Mouse (Mus musculus): ENCODE measurements at regions not wholly inside any gene's neighbourhood (a gene's known extent, or its start where the extent isn't known, plus 50 kb on each side); places are given as distances from the start of the nearest gene placed in this dataset.

DNA sequence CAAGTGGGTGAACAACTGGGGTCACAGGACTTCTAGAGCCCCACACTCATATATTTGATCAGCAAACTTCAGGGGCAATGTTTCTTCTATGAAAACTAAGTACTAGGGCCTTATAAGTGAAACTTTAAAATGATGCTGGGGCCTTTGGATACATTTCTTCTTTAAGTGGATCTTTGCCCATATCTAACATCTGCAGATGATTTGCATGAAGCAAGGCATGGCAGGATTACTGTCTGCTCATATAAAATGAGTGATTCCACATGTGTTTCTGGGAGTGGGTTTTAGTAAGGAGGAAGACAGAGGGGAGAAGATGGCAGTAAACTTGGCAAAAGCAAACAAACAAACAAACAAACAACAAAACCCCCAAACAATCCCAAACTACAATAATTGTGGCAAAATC, 405.0 kb downstream of the Gm21750 start:
- H3K27ac ChIP-seq (ENCODE audit: control insufficient read depth, low read depth, low read length), result no peak overlapping the region
- H3K4me3 ChIP-seq (ENCODE audit: control insufficient read depth in 1 of 2, insufficient read depth in 1 of 2, low read depth in 2 of 2, low read length in 2 of 2), result no peak overlapping the region
- no peaks in the 10 kb centered on the region for H3K79me2 ChIP-seq (ENCODE audit: control insufficient read depth, insufficient read depth, low read length, poor library complexity)
- H3K36me3 ChIP-seq (ENCODE audit: control insufficient read depth in 1 of 2, insufficient read depth in 2 of 2, low read length in 2 of 2), result no peaks in the 10 kb centered on the region
- DNase-seq (ENCODE audit: low read depth, low spot score), result no peak
- H3K27me3 ChIP-seq (ENCODE audit: control insufficient read depth in 1 of 2, insufficient read depth in 2 of 2, low read length in 2 of 2), result no peaks in the 10 kb centered on the region
- TF ChIP-seq EP300 (IDR thresholded peaks at IDR 0.05; ENCODE audit: low read depth in 1 of 2, low read length in 2 of 2) (no peak), USF2 (IDR thresholded peaks at IDR 0.05; ENCODE audit: borderline replicate concordance in 1 of 2, insufficient read depth in 1 of 2, low read depth in 1 of 2, low read length in 2 of 2) (no peak), MYB (IDR thresholded peaks at IDR 0.05; ENCODE audit: low read depth, low read length) (no peak), RAD21 (IDR thresholded peaks at IDR 0.05; ENCODE audit: low read depth, low read length) (no peak), MXI1 (IDR thresholded peaks at IDR 0.05; ENCODE audit: low read depth, low read length) (no peak), CTCF (IDR thresholded peaks at IDR 0.05 in 2 of 3, conservative IDR thresholded peaks at IDR 0.05 in 1 of 3; ENCODE audit: control insufficient read depth in 1 of 3, insufficient read depth in 1 of 3, low read depth in 2 of 3, low read length in 3 of 3, poor library complexity in 1 of 3, severe bottlenecking in 1 of 3) (no peak), KAT2A (conservative IDR thresholded peaks at IDR 0.05; ENCODE audit: low read depth, low read length) (no peak)
- no peak overlapping the region for H3K9ac ChIP-seq (ENCODE audit: control insufficient read depth, low read depth, low read length, poor library complexity, severe bottlenecking)
- no peaks in the 10 kb centered on the region for H3K4me1 ChIP-seq (ENCODE audit: control insufficient read depth in 1 of 2, insufficient read depth in 2 of 2, low read length in 2 of 2)
- no peaks in the 10 kb centered on the region for H3K9me3 ChIP-seq (replicated peaks; ENCODE audit: insufficient read depth, low read length)

DNA sequence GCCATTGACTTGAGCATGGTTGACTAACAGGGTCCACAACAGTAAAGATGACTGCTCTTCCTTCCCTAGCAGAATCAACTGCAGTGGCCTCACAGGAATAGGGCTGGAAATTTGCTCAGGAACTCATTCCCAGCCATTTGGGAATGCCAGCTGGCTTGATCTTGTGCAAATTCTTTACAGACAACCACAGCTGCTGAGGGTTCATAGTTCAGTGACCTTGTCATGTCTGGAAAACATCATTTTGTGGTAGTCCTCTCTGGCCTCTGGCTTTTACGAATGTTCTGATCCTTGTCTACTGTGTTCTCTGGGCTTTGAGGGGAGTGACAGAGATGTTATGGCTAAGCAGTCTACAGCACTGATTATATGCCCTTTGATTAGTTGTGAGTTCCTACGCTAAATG, 432.0 kb downstream of the Gm21750 start:
- Histone ChIP-seq H3K36me3 (ENCODE audit: control insufficient read depth in 1 of 2, insufficient read depth in 2 of 2, low read length in 2 of 2) (no peaks in the 10 kb centered on the region), H3K79me2 (ENCODE audit: control insufficient read depth, insufficient read depth, low read length, poor library complexity) (no peaks in the 10 kb centered on the region), H3K4me3 (ENCODE audit: control insufficient read depth in 1 of 2, insufficient read depth in 1 of 2, low read depth in 2 of 2, low read length in 2 of 2) (no peak overlapping the region), H3K4me1 (ENCODE audit: control insufficient read depth in 1 of 2, insufficient read depth in 2 of 2, low read length in 2 of 2) (no peaks in the 10 kb centered on the region), H3K9me3 (replicated peaks; ENCODE audit: insufficient read depth, low read length) (no peaks in the 10 kb centered on the region), H3K9ac (ENCODE audit: control insufficient read depth, low read depth, low read length, poor library complexity, severe bottlenecking) (no peak overlapping the region), H3K27ac (ENCODE audit: control insufficient read depth, low read depth, low read length) (no peak overlapping the region), H3K27me3 (ENCODE audit: control insufficient read depth in 1 of 2, insufficient read depth in 2 of 2, low read length in 2 of 2) (no peaks in the 10 kb centered on the region)
- DNase-seq (ENCODE audit: low read depth, low spot score), result no peak
- no peak for TF ChIP-seq MAZ (IDR thresholded peaks at IDR 0.05; ENCODE audit: low read depth, low read length)
- no peak for TF ChIP-seq POLR2AphosphoS5 (IDR thresholded peaks at IDR 0.05; ENCODE audit: borderline replicate concordance, low read depth, low read length)
- no peak for TF ChIP-seq ELF1 (IDR thresholded peaks at IDR 0.05; ENCODE audit: low read depth, low read length)
- no peak for TF ChIP-seq TAL1 (IDR thresholded peaks at IDR 0.05; ENCODE audit: low read length)
- TF ChIP-seq MYC (IDR thresholded peaks at IDR 0.05; ENCODE audit: low read depth, low read length), result no peak
- no peak for TF ChIP-seq ZNF384 (IDR thresholded peaks at IDR 0.05; ENCODE audit: low read depth, low read length)
- no peak for TF ChIP-seq GATA1 (IDR thresholded peaks at IDR 0.05; ENCODE audit: low read depth, low read length)

DNA sequence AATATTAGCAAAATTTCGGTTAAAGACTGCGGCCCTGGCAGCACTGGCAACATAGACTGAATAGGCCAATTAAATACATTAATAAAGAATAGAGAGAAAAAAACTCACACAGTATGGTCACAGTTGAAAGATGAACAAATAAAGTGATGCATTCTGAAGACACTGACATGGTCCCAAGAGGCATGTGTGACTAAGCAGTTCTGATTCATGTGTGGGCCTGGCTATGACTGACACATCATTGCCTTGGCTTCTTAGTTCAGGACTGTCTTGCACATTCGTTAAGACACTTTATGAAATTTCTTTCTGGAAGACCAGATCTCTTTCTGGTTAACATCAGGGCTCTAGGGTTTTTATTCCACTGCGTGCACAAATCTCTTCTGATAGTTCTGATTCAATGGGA, 438.7 kb downstream of the Gm21750 start:
- DNase-seq (ENCODE audit: low read depth, low spot score), result no peak
- no peak overlapping the region for H3K4me3 ChIP-seq (ENCODE audit: control insufficient read depth in 1 of 2, insufficient read depth in 1 of 2, low read depth in 2 of 2, low read length in 2 of 2)
- H3K36me3 ChIP-seq (ENCODE audit: control insufficient read depth in 1 of 2, insufficient read depth in 2 of 2, low read length in 2 of 2), result no peaks in the 10 kb centered on the region
- no peaks in the 10 kb centered on the region for H3K4me1 ChIP-seq (ENCODE audit: control insufficient read depth in 1 of 2, insufficient read depth in 2 of 2, low read length in 2 of 2)
- H3K79me2 ChIP-seq (ENCODE audit: control insufficient read depth, insufficient read depth, low read length, poor library complexity), result no peaks in the 10 kb centered on the region
- H3K27ac ChIP-seq (ENCODE audit: control insufficient read depth, low read depth, low read length), result no peak overlapping the region
- H3K9me3 ChIP-seq (replicated peaks; ENCODE audit: insufficient read depth, low read length), result no peaks in the 10 kb centered on the region
- TF ChIP-seq TAL1 (IDR thresholded peaks at IDR 0.05; ENCODE audit: low read length), result no peak
- H3K27me3 ChIP-seq (ENCODE audit: control insufficient read depth in 1 of 2, insufficient read depth in 2 of 2, low read length in 2 of 2), result no peaks in the 10 kb centered on the region
- no peak overlapping the region for H3K9ac ChIP-seq (ENCODE audit: control insufficient read depth, low read depth, low read length, poor library complexity, severe bottlenecking)

All from MEL (cell line).